Mouse (Mus musculus): ENCODE results near the gene Dnajc22.
A peak's percentile ranks its signal among the peaks of the same experiment; 100 is the strongest.
"Not testable (repeated sequence)": the region's sequence is repeated elsewhere in the genome, so short reads cannot be mapped to it uniquely, and the experiment has no call there.

Dnajc22 gene

GRCm38 (mm10) chr15:99092870-99093269 is at the start of gene Dnajc22:
Gene Dnajc22, plus strand, starts transcription at chr15:99093170.
- no peak for DNase-seq

DNA sequence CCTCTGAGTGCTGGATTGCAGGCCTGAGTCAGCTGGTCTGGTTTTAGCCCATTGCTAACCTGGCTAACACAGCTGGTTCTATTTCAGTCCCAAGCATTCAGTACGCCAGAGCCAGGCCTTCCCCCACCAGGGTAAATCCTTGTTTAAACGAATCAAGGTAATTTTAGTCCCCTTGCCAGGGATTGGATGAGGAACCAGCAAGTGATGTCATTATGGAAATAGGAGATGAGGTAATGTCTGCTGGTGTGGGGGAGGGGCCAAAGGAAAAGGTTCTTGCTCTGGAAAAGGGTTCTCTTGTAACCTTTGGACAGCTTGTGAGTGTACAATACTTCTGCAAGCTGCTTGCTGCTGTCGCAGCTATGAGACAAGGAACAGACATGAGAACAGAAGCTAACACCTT is 48.1 kb upstream of the Dnajc22 start:
- no peak for DNase-seq

DNA sequence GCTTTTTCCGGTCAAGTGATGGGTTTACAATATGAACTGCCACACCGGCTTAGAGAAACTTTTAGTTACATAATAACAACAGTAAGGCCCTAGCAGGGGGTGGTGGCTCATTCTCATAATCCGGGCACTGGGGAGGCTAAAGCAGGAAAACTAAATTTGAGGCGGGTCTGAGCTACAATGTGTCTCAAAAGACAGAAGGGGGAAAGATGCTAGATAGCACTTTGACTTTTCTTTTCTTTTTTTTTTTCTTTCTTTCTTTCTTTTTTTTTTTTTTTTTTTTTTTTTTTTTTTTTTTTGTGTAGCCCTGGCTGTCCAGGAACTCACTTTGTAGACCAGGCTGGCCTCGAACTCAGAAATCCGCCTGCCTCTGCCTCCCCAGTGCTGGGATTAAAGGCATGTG is 47.2 kb upstream of the Dnajc22 start:
- DNase-seq = not testable (repeated sequence)

DNA sequence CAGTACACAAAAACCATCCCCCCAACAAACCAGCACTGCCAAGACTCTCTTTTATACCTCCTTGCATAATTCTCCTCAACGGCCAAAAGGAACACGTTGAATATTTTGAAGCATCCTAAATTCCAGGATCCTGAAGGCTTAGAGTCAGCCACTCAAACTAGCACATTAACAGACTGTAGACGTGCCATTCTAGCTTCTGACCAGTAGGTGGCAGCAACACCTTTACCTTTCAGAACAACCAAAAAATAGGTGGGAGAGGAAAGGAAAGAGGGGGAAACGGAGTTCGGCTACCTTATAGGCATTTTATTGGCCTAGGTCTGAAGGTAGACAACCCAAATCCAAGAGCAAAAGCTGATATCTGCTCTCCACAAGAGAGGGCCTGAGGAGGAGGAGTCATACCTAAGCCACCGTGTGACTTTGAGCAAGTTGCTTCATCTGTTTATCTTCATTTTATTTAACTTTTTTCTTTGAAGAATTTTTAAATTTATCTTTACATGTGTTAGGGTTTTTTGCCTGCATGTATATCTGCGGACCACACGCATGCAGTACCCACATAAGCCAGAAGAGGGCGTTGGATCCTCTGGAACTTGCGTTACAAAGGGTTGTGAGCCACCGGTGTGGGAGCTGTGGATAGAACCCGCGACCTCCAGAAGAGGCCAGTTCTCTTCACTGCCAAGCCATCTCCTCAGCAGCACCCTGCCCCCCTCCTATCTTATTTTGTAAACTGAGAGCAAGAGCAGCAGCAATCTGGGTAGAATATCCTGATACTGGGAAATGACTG is 43.3 kb upstream of the Dnajc22 start:
- DNase-seq = peak; percentile 51

GRCm38 (mm10) chr15:99053373-99053772 is 39.6 kb upstream of the Dnajc22 start:
- DNase-seq = no peak

DNA sequence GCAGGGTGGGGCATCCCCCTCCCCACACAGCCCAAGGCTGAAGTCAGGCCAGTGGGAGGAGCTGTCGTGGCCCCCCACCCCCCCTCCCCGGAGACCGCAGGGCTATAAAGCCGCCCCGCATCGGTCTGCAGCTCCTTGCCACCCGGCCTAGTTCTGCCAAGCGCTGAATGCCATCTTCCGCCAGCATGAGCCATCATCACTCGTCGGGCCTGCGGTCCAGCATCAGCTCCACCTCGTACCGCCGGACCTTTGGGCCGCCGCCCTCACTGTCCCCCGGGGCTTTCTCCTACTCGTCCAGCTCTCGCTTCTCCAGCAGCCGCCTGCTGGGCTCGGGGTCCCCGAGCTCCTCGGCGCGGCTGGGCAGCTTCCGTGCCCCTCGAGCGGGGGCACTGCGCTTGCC is 37.9 kb upstream of the Dnajc22 start, which contains the start of gene Prph:
Gene Prph, plus strand, starts transcription at position 135 of the 400 bp plus-strand sequence.
- DNase-seq = no peak

DNA sequence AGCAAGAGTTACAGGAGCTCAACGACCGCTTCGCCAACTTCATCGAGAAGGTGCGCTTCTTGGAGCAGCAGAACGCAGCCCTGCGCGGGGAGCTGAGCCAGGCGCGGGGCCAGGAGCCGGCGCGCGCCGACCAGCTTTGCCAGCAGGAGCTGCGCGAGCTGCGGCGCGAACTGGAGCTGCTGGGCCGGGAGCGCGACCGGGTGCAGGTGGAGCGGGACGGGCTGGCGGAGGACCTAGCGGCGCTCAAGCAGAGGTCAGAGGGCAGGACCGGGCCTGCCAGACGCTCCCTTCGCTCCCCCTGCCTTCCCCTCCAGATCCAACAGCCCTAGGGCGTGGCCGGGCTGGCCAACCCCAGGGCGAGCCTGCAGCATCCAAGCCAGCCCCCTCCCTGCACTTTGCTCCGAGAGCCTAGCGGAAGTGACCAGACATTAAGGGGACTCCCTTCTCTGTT is 37.4 kb upstream of the Dnajc22 start:
- DNase-seq = no peak

GRCm38 (mm10) chr15:99056332-99056731 is 36.6 kb upstream of the Dnajc22 start:
- DNase-seq = peak; percentile 65

- no peak for DNase-seq
Observed at GRCm38 (mm10) chr15:99065557-99066165, 27.3 kb upstream of the Dnajc22 start.

DNA sequence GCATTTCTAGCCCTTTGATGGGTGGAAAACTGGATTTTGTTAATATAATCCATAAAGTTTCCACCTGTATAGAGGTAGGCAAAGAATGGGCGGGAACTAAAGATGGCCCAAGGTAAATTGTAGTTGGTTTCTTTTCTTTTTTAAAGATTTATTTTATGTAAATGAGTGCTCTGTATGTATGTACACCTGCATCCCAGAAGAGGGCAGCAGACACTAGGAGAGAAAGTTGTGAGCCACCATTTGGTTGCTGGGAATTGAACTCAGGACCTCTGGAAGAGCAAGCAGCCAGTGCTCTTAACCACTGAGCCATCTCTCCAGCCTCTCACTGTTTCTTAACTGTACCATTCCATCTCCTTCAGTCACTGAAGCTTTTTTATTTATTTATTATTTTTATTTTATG is 21.0 kb upstream of the Dnajc22 start:
- DNase-seq = no peak

- DNase-seq = no peak
Observed at GRCm38 (mm10) chr15:99074019-99074599, 18.9 kb upstream of the Dnajc22 start, which contains the start of gene Troap. Gene Troap, plus strand, starts transcription at chr15:99074575.

- DNase-seq = peak; percentile 97
Observed at GRCm38 (mm10) chr15:99074600-99075333, 18.2 kb upstream of the Dnajc22 start.

GRCm38 (mm10) chr15:99076011-99076410 is 17.0 kb upstream of the Dnajc22 start:
- not testable (repeated sequence) for DNase-seq

DNA sequence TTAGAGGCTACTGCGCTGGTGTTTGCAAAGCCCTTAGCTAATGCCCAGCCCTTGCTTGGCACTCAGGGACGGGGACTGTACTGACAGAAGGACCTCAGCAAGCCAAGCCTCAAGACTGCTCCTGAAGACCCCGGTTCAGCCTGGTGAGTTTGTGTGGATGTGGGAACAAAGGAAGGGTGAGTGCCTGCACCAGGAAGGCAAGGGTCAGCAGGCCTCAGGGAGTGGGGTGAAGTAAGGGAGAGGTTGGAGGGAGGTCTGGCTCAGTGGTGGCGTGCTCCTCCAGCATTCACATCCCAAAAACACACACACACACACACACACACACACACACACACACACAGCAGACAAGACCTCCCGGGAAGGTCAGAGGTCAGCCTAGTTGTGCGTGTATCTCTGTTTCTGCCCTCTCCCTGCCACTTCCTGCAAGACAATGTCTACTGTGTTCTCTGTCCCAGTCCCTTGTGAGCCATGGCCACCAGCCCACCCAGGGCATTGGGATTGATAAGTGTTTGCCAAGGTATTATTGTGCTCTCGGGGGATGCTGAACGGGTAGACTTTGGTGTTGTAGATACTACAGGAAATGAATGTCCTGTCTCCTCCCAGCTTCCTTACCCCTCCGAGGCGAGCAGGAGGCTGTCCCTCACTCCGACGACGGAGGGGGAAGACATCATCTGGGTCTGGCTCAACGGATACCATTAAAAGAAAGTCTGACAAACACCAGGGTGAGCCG is 14.6 kb upstream of the Dnajc22 start:
- DNase-seq = no peak

- no peak for DNase-seq
Observed at GRCm38 (mm10) chr15:99079804-99080203, 13.2 kb upstream of the Dnajc22 start.

DNA sequence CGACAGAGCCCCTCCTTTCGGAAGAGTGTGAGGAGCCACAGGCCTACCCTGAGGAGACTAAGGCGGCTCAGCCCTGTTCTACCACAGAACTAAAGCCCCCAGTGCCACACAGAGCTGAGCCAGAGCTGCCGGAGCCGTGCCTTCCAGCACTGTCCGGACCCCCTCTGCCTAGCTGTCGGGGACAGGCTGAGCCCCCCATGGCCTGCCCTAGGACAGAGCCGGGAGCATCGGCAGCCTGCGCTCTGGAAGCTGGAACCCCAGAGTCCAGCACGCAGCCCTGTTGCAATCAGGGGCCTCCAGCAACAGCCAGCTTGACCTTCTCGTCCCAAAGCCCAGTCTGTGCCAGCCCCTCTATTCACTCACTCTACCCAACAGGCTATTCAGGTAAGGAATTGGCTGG is 10.6 kb upstream of the Dnajc22 start:
- no peak for DNase-seq

- no peak for DNase-seq
Observed at GRCm38 (mm10) chr15:99082840-99083239, 10.1 kb upstream of the Dnajc22 start.

DNA sequence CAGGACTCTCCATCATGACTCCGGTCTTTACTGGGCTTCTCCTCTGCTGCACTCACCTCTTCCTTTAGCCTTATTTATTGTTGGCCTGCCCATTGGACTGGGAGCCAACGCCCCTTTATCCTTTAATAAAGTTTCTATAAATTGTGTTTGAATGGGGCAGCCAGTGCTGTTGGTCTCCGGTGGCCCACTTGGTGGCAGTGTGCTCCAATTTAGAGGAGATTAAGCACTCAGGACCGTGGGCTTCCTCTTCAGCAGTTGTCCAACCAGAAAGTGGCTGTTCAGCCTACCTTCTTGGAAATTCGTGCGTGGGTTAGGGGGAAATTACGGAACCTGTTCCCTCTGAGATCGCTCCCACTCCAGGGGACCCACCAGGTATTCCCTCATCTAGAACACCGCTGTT is 9.7 kb upstream of the Dnajc22 start:
- DNase-seq = peak; percentile 50

DNA sequence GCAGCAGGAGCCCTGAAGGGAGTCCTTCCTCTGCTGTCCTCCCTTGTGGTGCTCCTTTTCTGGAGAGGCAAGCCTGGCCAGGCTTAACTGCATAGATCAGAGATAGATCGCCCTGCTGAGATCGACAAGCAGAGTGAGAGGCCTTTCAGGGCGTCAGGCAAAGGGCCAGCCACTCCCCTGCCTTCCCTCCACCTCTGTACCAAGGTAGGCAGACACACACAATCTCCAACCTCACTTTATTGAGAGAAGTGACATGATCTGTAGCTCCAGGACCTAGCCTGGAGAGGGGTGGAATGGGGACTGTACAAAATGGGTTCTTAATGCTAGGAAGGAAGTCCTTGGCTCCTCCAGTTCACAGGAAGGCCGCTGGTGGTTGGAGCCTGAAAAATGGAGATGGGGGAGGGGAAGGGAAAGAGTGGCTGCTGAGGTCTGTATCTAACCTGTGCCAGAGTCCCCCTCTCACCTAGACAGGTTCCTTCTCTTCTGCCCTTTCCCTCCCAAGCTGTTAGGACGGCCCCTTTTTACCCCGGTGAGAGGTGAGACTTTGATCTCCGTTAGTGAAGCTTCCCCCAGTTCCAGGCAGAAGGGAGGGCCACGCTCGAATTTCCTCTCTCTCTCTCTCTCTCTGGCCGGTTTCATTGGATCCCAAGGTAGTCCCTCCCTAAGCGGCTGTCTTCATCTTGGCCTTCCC is 9.0 kb upstream of the Dnajc22 start:
- DNase-seq = no peak

GRCm38 (mm10) chr15:99084618-99085017 is 8.4 kb upstream of the Dnajc22 start:
- no peak for DNase-seq

DNA sequence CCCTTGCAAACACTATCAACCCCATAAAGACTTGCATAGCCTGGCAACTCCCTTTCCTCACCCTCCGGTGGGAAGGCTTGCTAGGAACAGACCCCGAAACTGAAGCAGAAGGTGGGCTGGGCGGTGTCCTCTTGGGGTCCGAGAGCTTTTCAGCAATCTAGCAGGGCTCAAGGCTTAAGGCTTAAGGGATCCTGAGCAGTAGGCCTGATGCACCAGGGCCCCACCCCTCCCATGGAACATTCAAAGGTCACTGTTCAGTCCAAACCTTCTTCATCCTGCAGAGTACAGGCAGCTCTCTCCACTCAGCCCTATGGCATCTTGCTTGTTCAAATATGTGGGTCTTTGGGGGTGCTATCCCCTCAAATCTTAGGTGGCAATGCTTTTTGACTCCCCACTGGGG is 7.0 kb upstream of the Dnajc22 start:
- DNase-seq = no peak

All from liver (tissue).